Mouse (Mus musculus): Measurements from ENCODE around the gene Dock3. TPM values are rescaled to one million over a fixed set of nuclear protein-coding genes. Genes with fewer than 3 reads are reported as not detected.

Gene Dock3
- total RNA-seq, 2 experiments from 2014 or later = 0.25 to 0.41 TPM

- no peak for DNase-seq (ENCODE audit: low spot score in 2 of 2)
Observed at GRCm38 (mm10) chr9:107037947-107038346, 193.8 kb downstream of the Dock3 start.

- no peak for DNase-seq (ENCODE audit: low spot score in 2 of 2)
Observed at GRCm38 (mm10) chr9:107027586-107027985, 204.1 kb downstream of the Dock3 start.

GRCm38 (mm10) chr9:107009841-107010240 is 221.9 kb downstream of the Dock3 start:
- DNase-seq (ENCODE audit: low spot score in 2 of 2) = no peak

GRCm38 (mm10) chr9:107003187-107003586 is 228.5 kb downstream of the Dock3 start:
- DNase-seq (ENCODE audit: low spot score in 2 of 2) = no peak

- no peak for DNase-seq (ENCODE audit: low spot score in 2 of 2)
Observed at GRCm38 (mm10) chr9:106970742-106971141, 261.0 kb downstream of the Dock3 start.

GRCm38 (mm10) chr9:106958452-106958851 is 273.3 kb downstream of the Dock3 start:
- no peak for DNase-seq (ENCODE audit: low spot score in 2 of 2)

- no peak for DNase-seq (ENCODE audit: low spot score in 2 of 2)
Observed at GRCm38 (mm10) chr9:106955486-106955885, 276.2 kb downstream of the Dock3 start.

GRCm38 (mm10) chr9:106934998-106935397 is 296.7 kb downstream of the Dock3 start:
- DNase-seq (ENCODE audit: low spot score in 2 of 2) = no peak

- no peak for DNase-seq (ENCODE audit: low spot score in 2 of 2)
Observed at GRCm38 (mm10) chr9:106914878-106915277, 316.8 kb downstream of the Dock3 start.

GRCm38 (mm10) chr9:106913759-106914158 is 317.9 kb downstream of the Dock3 start:
- DNase-seq (ENCODE audit: low spot score in 2 of 2) = no peak

- DNase-seq (ENCODE audit: low spot score in 2 of 2) = no peak
Observed at GRCm38 (mm10) chr9:106911624-106912023, 320.1 kb downstream of the Dock3 start.

- DNase-seq (ENCODE audit: low spot score in 2 of 2) = no peak
Observed at GRCm38 (mm10) chr9:106908715-106909114, 323.0 kb downstream of the Dock3 start.

- DNase-seq (ENCODE audit: low spot score in 2 of 2) = peak in 1 of 2 experiments; percentile 5
Observed at GRCm38 (mm10) chr9:106908174-106908573, 323.5 kb downstream of the Dock3 start.

GRCm38 (mm10) chr9:106906597-106906996 is 325.1 kb downstream of the Dock3 start:
- no peak for DNase-seq (ENCODE audit: low spot score in 2 of 2)

- DNase-seq (ENCODE audit: low spot score in 2 of 2) = no peak
Observed at GRCm38 (mm10) chr9:106903791-106904134, 327.9 kb downstream of the Dock3 start.

GRCm38 (mm10) chr9:106903099-106903790 is 328.5 kb downstream of the Dock3 start:
- no peak for DNase-seq (ENCODE audit: low spot score in 2 of 2)

- DNase-seq (ENCODE audit: low spot score in 2 of 2) = no peak
Observed at GRCm38 (mm10) chr9:106901596-106901995, 330.1 kb downstream of the Dock3 start.

GRCm38 (mm10) chr9:106898901-106899300 is 332.8 kb downstream of the Dock3 start:
- no peak for DNase-seq (ENCODE audit: low spot score in 2 of 2)

- no peak for DNase-seq (ENCODE audit: low spot score in 2 of 2)
Observed at GRCm38 (mm10) chr9:106893327-106893726, 338.4 kb downstream of the Dock3 start.

GRCm38 (mm10) chr9:106892552-106892875 is 339.2 kb downstream of the Dock3 start:
- no peak for DNase-seq (ENCODE audit: low spot score in 2 of 2)

- peak; percentile 85 to 95 for DNase-seq (ENCODE audit: low spot score in 2 of 2)
Observed at GRCm38 (mm10) chr9:106891829-106892551, 339.7 kb downstream of the Dock3 start, which contains the start of gene Manf. Gene Manf (minus strand): TSS chr9:106891979.

- no peak for DNase-seq (ENCODE audit: low spot score in 2 of 2)
Observed at GRCm38 (mm10) chr9:106891341-106891741, 340.4 kb downstream of the Dock3 start.

All from gastrocnemius, postnatal 4 days (tissue).